In the genomic region with DNA sequence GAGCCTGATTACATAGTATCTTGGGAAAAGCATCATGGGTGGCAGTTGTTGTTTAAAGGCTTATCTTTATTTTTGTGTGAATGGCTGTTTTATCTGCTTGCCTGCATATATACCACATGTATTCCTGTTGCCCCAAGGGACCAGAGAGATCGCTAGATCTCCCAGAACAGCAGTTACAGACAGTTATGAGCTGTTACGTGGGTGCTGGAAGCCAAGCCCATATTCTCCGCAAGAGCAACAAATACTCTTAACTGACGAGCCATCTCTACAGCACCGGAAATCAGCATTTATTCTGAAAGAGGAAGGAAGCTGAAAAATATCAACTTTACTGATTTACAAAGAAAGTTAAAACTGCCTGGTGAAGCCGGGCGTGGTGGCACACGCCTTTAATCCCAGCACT, we compare ENCODE assay signal across 13 mouse cellular contexts.
DNase-seq lines count a peak whose midpoint lies in the region; ATAC-seq lines count a peak whose summit lies in the region.
"Had no signal": no experiment of that assay in that cellular context is flagged by ENCODE, and none has a peak within 500 bp of the region (broad histone marks: within the 10 kb centered on the region; RNA-seq: fewer than 3 reads in every experiment).

No protein-coding gene starts in this region.

- H3K4me2 ChIP-seq in liver, embryonic 11.5 days: no peak overlapping the region
- no peak overlapping the region for H3K4me2 ChIP-seq in intestine, embryonic 15.5 days (replicated peaks)
- H3K4me2 ChIP-seq: midbrain, embryonic 13.5 days had no signal

- H3K27me3 ChIP-seq in liver, embryonic 11.5 days (replicated peaks; ENCODE audit: control insufficient read depth, insufficient read depth, low read length): no peaks in the 10 kb centered on the region
- no peaks in the 10 kb centered on the region for H3K27me3 ChIP-seq in intestine, embryonic 15.5 days (replicated peaks)
- H3K27me3 ChIP-seq: midbrain, embryonic 13.5 days; Patski had no signal

- no peaks in the 10 kb centered on the region for H3K9me3 ChIP-seq in liver, embryonic 11.5 days (ENCODE audit: control insufficient read depth, low read length)
- H3K9me3 ChIP-seq in intestine, embryonic 15.5 days: no peaks in the 10 kb centered on the region
- H3K9me3 ChIP-seq: midbrain, embryonic 13.5 days had no signal

- H3K36me3 ChIP-seq in liver, embryonic 11.5 days (ENCODE audit: control insufficient read depth, insufficient read depth, low read length): no peaks in the 10 kb centered on the region
- H3K36me3 ChIP-seq in intestine, embryonic 15.5 days: no peaks in the 10 kb centered on the region

- DNase-seq in CD4-positive, CD25-positive, alpha-beta regulatory T cell, adult 2 months (ENCODE audit: low read depth, low spot score): peak; percentile 73
- DNase-seq in liver, embryonic 11.5 days (ENCODE audit: low spot score): no peak
- DNase-seq in right cerebral cortex, postnatal 4 days: no peak
- DNase-seq: gastrocnemius, adult 2 months; layer of hippocampus, postnatal 36 days; lung, adult 18-20 months had no signal

- H3K27ac ChIP-seq in liver, embryonic 11.5 days (ENCODE audit: low read depth, low read length): peak overlapping the region; percentile 84
- H3K27ac ChIP-seq in intestine, embryonic 15.5 days: no peak overlapping the region
- H3K27ac ChIP-seq: gastrocnemius, adult 2 months; kidney, postnatal 0 days; midbrain, embryonic 13.5 days had no signal

- 45% methylated on average over 8 of the region's 8 CpGs for WGBS in liver, embryonic 11.5 days
- WGBS in intestine, embryonic 15.5 days: 89% methylated on average over 8 of the region's 8 CpGs

- H3K4me1 ChIP-seq in liver, embryonic 11.5 days (replicated peaks; ENCODE audit: control insufficient read depth, insufficient read depth, low read length): peaks cover 28% of the 10 kb centered on the region
- no peaks in the 10 kb centered on the region for H3K4me1 ChIP-seq in intestine, embryonic 15.5 days (replicated peaks)

- no peak overlapping the region for H3K9ac ChIP-seq in liver, embryonic 11.5 days (ENCODE audit: low read depth, low read length)
- H3K9ac ChIP-seq in intestine, embryonic 15.5 days: no peak overlapping the region
- H3K9ac ChIP-seq: midbrain, embryonic 13.5 days had no signal

- no peak overlapping the region for H3K4me3 ChIP-seq in liver, embryonic 11.5 days (ENCODE audit: low read depth, low read length)
- H3K4me3 ChIP-seq in intestine, embryonic 15.5 days (replicated peaks): no peak overlapping the region
- H3K4me3 ChIP-seq: gastrocnemius, adult 2 months; midbrain, embryonic 13.5 days had no signal

- ATAC-seq in activated CD4-positive, CD25-positive, alpha-beta regulatory T cell, adult 4 months: peak; percentile 93
- peak; percentile 89 for ATAC-seq in liver, embryonic 11.5 days (replicated peaks; ENCODE audit: low FRiP score)
- peak; percentile 72 for ATAC-seq in neutrophil, adult 5-6 weeks (ENCODE audit: extremely low read depth, insufficient number of reproducible peaks, low FRiP score, poor library complexity, severe bottlenecking)
- ATAC-seq in erythroblast, adult 5-6 weeks (replicated peaks; ENCODE audit: low FRiP score, poor library complexity, severe bottlenecking): no peak
- no peak for ATAC-seq in intestine, embryonic 15.5 days
- ATAC-seq: midbrain, embryonic 13.5 days; Patski had no signal

Comparison
In these comparisons a context has a peak if more than half of its experiments do, and no peak if none do; other contexts are left out.
1. ATAC-seq: peak in activated CD4-positive, CD25-positive, alpha-beta regulatory T cell, adult 4 months (single experiment), liver, embryonic 11.5 days (single experiment) and neutrophil, adult 5-6 weeks (single experiment); none in erythroblast, adult 5-6 weeks (single experiment) and intestine, embryonic 15.5 days (single experiment).